Mouse (Mus musculus) stomach, postnatal 0 days (tissue): ENCODE data around the gene Zfand3. TPM values are rescaled to one million over a fixed set of nuclear protein-coding genes. Genes with fewer than 3 reads are reported as not detected.
A peak's percentile ranks its signal among the peaks of the same experiment; 100 is the strongest.

Experiments
- ATAC-seq: fragments of 200-750 bp; cut with Nextera tagmentation; 2 replicates; pipeline ENCODE4 v1.8.0; 2017; ENCODE audit not compliant: low FRiP score, low TSS enrichment
- DNase-seq: peaks from one replicate; pipeline ENCODE4 v3.0.0-alpha.2; 2016; ENCODE audit warnings: low spot score
- H3K27ac ChIP-seq: fragments of 300-500 bp; sonication (generic); replicated peaks from 2 replicates; pipeline ENCODE4 v1.5.1; 2014; ENCODE audit warnings: mild to moderate bottlenecking, control low read depth
- H3K27me3 ChIP-seq: fragments of 300-500 bp; sonication (generic); 2 replicates; pipeline ENCODE4 v1.6.1; 2014; ENCODE audit warnings: low read length; ENCODE audit not compliant: control insufficient read depth, insufficient read depth
- H3K36me3 ChIP-seq: fragments of 300-500 bp; sonication (generic); 2 replicates; pipeline ENCODE4 v1.6.1; 2014; ENCODE audit warnings: low read length, mixed read lengths; ENCODE audit not compliant: control insufficient read depth, insufficient read depth
- H3K4me1 ChIP-seq: fragments of 300-500 bp; sonication (generic); replicated peaks from 2 replicates; pipeline ENCODE4 v1.6.1; 2014; ENCODE audit warnings: antibody characterized with exemption; ENCODE audit not compliant: control insufficient read depth, insufficient read depth
- H3K4me2 ChIP-seq: fragments of 300-500 bp; sonication (generic); replicated peaks from 2 replicates; pipeline ENCODE4 v1.6.1; 2014; ENCODE audit warnings: low read depth, mild to moderate bottlenecking, control low read depth, moderate library complexity
- H3K4me3 ChIP-seq: fragments of 300-500 bp; sonication (generic); 2 replicates; pipeline ENCODE4 v1.5.1; 2014; ENCODE audit warnings: low read depth, low read length, control low read depth
- H3K9ac ChIP-seq: fragments of 300-500 bp; sonication (generic); 2 replicates; pipeline ENCODE4 v1.6.1; 2014; ENCODE audit warnings: mild to moderate bottlenecking, low read length, control low read depth, mixed read lengths
- H3K9me3 ChIP-seq: fragments of 300-500 bp; sonication (generic); 2 replicates; pipeline ENCODE4 v1.6.1; 2016; ENCODE audit warnings: low read length; ENCODE audit not compliant: control insufficient read depth
- CTCF ChIP-seq: IDR thresholded peaks from 2 replicates; pipeline ENCODE4 v1.5.1; 2016; ENCODE audit warnings: antibody characterized with exemption, low read depth, mild to moderate bottlenecking, moderate library complexity
- EP300 ChIP-seq: optimal IDR thresholded peaks from 2 replicates; pipeline ENCODE3; 2016; ENCODE audit warnings: antibody characterized with exemption
- WGBS: fragments of 180-500 bp; shearing (Covaris S2); extraction: QIAGEN DNeasy Blood & Tissue Kit; methylation state at CpG from one replicate; pipeline ENCODE4 v1.1.7; 2014; 5-methylcytosine and 5-hydroxymethylcytosine counted together
- polyA plus RNA-seq: library from polyadenylated mRNA; unstranded; fragments of >200 nt; fragmentation: Nextera tagmentation; extraction: Ambion mirVana; gene quantifications from 2 replicates; pipeline ENCODE4 v1.2.1, GENCODE M21; 2015

Zfand3 gene
- polyA plus RNA-seq, 1 experiment from 2014 or later = 35.5 TPM

GRCm38 (mm10) chr17:30070631-30071030, 66.1 kb downstream of the Zfand3 start:
- no peak overlapping the region for H3K4me3 ChIP-seq
- no peaks in the 10 kb centered on the region for H3K27me3 ChIP-seq
- H3K36me3 ChIP-seq = no peaks in the 10 kb centered on the region
- no peak overlapping the region for H3K9ac ChIP-seq
- no peaks in the 10 kb centered on the region for H3K9me3 ChIP-seq
- no peak overlapping the region for H3K27ac ChIP-seq
- WGBS = 71% methylated on average over 5 of the region's 5 CpGs
- ATAC-seq (no peak), DNase-seq (no peak)
- no peaks in the 10 kb centered on the region for H3K4me1 ChIP-seq
- TF ChIP-seq CTCF (no peak), EP300 (no peak)
- H3K4me2 ChIP-seq = no peak overlapping the region

- 69% methylated on average over 3 of the region's 3 CpGs for WGBS
- Histone ChIP-seq H3K9ac (no peak overlapping the region), H3K4me3 (no peak overlapping the region), H3K36me3 (no peaks in the 10 kb centered on the region), H3K9me3 (no peaks in the 10 kb centered on the region), H3K27me3 (no peaks in the 10 kb centered on the region), H3K4me1 (0 out of 2 replicates have a peak, but pooled peaks cover 3% of the 10 kb centered on the region), H3K27ac (no peak overlapping the region), H3K4me2 (no peak overlapping the region)
- TF ChIP-seq EP300 = no peak
- no peak for TF ChIP-seq CTCF
- peak; percentile 71; the same call in 1 of the 2 replicates for ATAC-seq
- DNase-seq = no peak
These were observed 68.1 kb downstream of the Zfand3 start for GRCm38 (mm10) chr17:30072613-30073012.

GRCm38 (mm10) chr17:30075896-30076295, 71.4 kb downstream of the Zfand3 start:
- H3K4me1 ChIP-seq = 0 out of 2 replicates have a peak, but pooled peaks cover 3% of the 10 kb centered on the region
- no peaks in the 10 kb centered on the region for H3K36me3 ChIP-seq
- no peak for DNase-seq
- H3K9ac ChIP-seq = no peak overlapping the region
- 35% methylated on average over 5 of the region's 5 CpGs for WGBS
- TF ChIP-seq EP300 = no peak
- no peak for TF ChIP-seq CTCF
- no peaks in the 10 kb centered on the region for H3K27me3 ChIP-seq
- no peak for ATAC-seq
- no peak overlapping the region for H3K4me3 ChIP-seq
- no peak overlapping the region for H3K27ac ChIP-seq
- no peak overlapping the region for H3K4me2 ChIP-seq
- H3K9me3 ChIP-seq = no peaks in the 10 kb centered on the region

- Histone ChIP-seq H3K27ac (no peak overlapping the region), H3K4me1 (no peaks in the 10 kb centered on the region), H3K27me3 (no peaks in the 10 kb centered on the region), H3K9ac (no peak overlapping the region), H3K4me3 (no peak overlapping the region), H3K9me3 (no peaks in the 10 kb centered on the region), H3K36me3 (no peaks in the 10 kb centered on the region), H3K4me2 (no peak overlapping the region)
- ATAC-seq (no peak), DNase-seq (no peak)
- WGBS = 51% methylated on average over 4 of the region's 4 CpGs
- TF ChIP-seq EP300 (no peak), CTCF (no peak)
These were observed 79.5 kb downstream of the Zfand3 start for GRCm38 (mm10) chr17:30084007-30084406.

- WGBS = 77% methylated on average over 7 of the region's 7 CpGs
- TF ChIP-seq EP300 (no peak), CTCF (no peak)
- H3K27ac ChIP-seq = no peak overlapping the region
These were observed 82.2 kb downstream of the Zfand3 start for GRCm38 (mm10) chr17:30086695-30087094.

GRCm38 (mm10) chr17:30088431-30088830, 83.9 kb downstream of the Zfand3 start:
- TF ChIP-seq EP300 = no peak
- TF ChIP-seq CTCF = no peak
- ATAC-seq (no peak), DNase-seq (no peak)
- Histone ChIP-seq H3K27ac (no peak overlapping the region), H3K27me3 (no peaks in the 10 kb centered on the region), H3K4me1 (no peaks in the 10 kb centered on the region), H3K9me3 (no peaks in the 10 kb centered on the region), H3K4me3 (no peak overlapping the region), H3K9ac (no peak overlapping the region), H3K4me2 (no peak overlapping the region), H3K36me3 (no peaks in the 10 kb centered on the region)
- 93% methylated on average over 3 of the region's 3 CpGs for WGBS

More at GRCm38 (mm10) chr17:30086695-30087094, 82.2 kb downstream of the Zfand3 start:
- Histone ChIP-seq H3K9ac (no peak overlapping the region), H3K4me2 (no peak overlapping the region), H3K9me3 (no peaks in the 10 kb centered on the region), H3K27me3 (no peaks in the 10 kb centered on the region), H3K4me1 (no peaks in the 10 kb centered on the region), H3K4me3 (no peak overlapping the region), H3K36me3 (no peaks in the 10 kb centered on the region)
- DNase-seq (no peak), ATAC-seq (no peak)
